Mouse (Mus musculus) erythroblast, embryonic 14.5 days (primary cell): ENCODE measurements around the gene Sh3rf1.

Source experiments
- GATA1 ChIP-seq: IDR thresholded peaks from 2 replicates; pipeline ENCODE4 v1.6.1; 2012; ENCODE audit warnings: low read length, inconsistent platforms, mixed read lengths
- TAL1 ChIP-seq: IDR thresholded peaks from 3 replicates; pipeline ENCODE4 v1.6.1; 2012; ENCODE audit warnings: low read length, inconsistent platforms, mixed read lengths

- TF ChIP-seq GATA1 = no peak
- TF ChIP-seq TAL1 = no peak
These were observed at the start of gene Sh3rf1 for GRCm38 (mm10) chr8:61223729-61224379.
